Mouse (Mus musculus) cerebellum, adult 2 months (tissue): Measurements from ENCODE around the gene Aunip.
A peak's percentile ranks its signal among the peaks of the same experiment; 100 is the strongest.

Experiments used
- CTCF ChIP-seq: fragments of 200-500 bp; IDR thresholded peaks from 2 replicates; pipeline ENCODE4 v1.5.1; 2011; ENCODE audit warnings: low read depth, mild to moderate bottlenecking, control low read depth, low read length, moderate library complexity, borderline replicate concordance; ENCODE audit not compliant: insufficient read depth
- POLR2A ChIP-seq: fragments of 200-500 bp; IDR thresholded peaks from 2 replicates; pipeline ENCODE4 v1.6.1; 2011; ENCODE audit warnings: low read length, control low read depth, borderline replicate concordance; ENCODE audit not compliant: insufficient read depth

GRCm38 (mm10) chr4:134534932-134535786 is 24.4 kb downstream of the Aunip start, which contains the start of gene Mtfr1l:
- TF ChIP-seq CTCF, result no peak
- TF ChIP-seq POLR2A, result 0 out of 2 replicates have a peak, but pooled peaks have one; percentile 38
